Mouse (Mus musculus) limb, embryonic 14.5 days (tissue): Measurements from ENCODE around the gene Exosc1. TPM values are rescaled to one million over a fixed set of nuclear protein-coding genes. Genes with fewer than 3 reads are reported as not detected.
A peak's percentile ranks its signal among the peaks of the same experiment; 100 is the strongest.

Experiments
- ATAC-seq: fragments of 200-750 bp; cut with Nextera tagmentation; 2 replicates; pipeline ENCODE4 v1.8.0; 2017; ENCODE audit warnings: low read depth, moderate number of reproducible peaks, moderate TSS enrichment; ENCODE audit not compliant: low FRiP score
- DNase-seq: peaks from one replicate; pipeline ENCODE4 v3.0.0-alpha.2; 2015; ENCODE audit warnings: low spot score
- H3K27ac ChIP-seq: fragments of 300-500 bp; sonication (generic); replicated peaks from 2 replicates; pipeline ENCODE4 v1.5.1; 2014; ENCODE audit warnings: low read depth, mild to moderate bottlenecking, low read length, moderate library complexity, mixed read lengths
- H3K27me3 ChIP-seq: fragments of 300-500 bp; sonication (generic); 2 replicates; pipeline ENCODE4 v1.6.1; 2014; ENCODE audit warnings: low read length, mixed read lengths; ENCODE audit not compliant: control insufficient read depth, insufficient read depth
- H3K36me3 ChIP-seq: fragments of 300-500 bp; sonication (generic); 2 replicates; pipeline ENCODE4 v1.6.1; 2014; ENCODE audit warnings: mild to moderate bottlenecking, low read length, moderate library complexity, mixed read lengths; ENCODE audit not compliant: control insufficient read depth, insufficient read depth
- H3K4me1 ChIP-seq: fragments of 300-500 bp; sonication (generic); 2 replicates; pipeline ENCODE4 v1.6.1; 2014; ENCODE audit warnings: antibody characterized with exemption, low read length, mixed read lengths; ENCODE audit not compliant: control insufficient read depth, insufficient read depth
- H3K4me2 ChIP-seq: fragments of 300-500 bp; sonication (generic); replicated peaks from 2 replicates; pipeline ENCODE4 v1.6.1; 2014; ENCODE audit warnings: low read depth, mild to moderate bottlenecking, low read length, moderate library complexity; ENCODE audit not compliant: severe bottlenecking
- H3K4me3 ChIP-seq: fragments of 300-500 bp; sonication (generic); replicated peaks from 2 replicates; pipeline ENCODE4 v1.5.1; 2014; ENCODE audit warnings: low read length
- H3K9ac ChIP-seq: fragments of 300-500 bp; sonication (generic); 2 replicates; pipeline ENCODE4 v1.6.1; 2014; ENCODE audit warnings: mild to moderate bottlenecking, low read depth, low read length, moderate library complexity; ENCODE audit not compliant: severe bottlenecking
- H3K9me3 ChIP-seq: fragments of 300-500 bp; sonication (generic); 2 replicates; pipeline ENCODE4 v1.6.1; 2016; ENCODE audit warnings: low read length; ENCODE audit not compliant: control insufficient read depth
- POLR2A ChIP-seq: fragments of 200-500 bp; IDR thresholded peaks from 2 replicates; pipeline ENCODE4 v1.8.0; 2012; ENCODE audit warnings: inconsistent platforms, mild to moderate bottlenecking, moderate library complexity, borderline replicate concordance; ENCODE audit not compliant: insufficient read depth, insufficient read length; ENCODE audit errors: extremely low read depth
- WGBS: fragments of 180-500 bp; shearing (Covaris S2); extraction: QIAGEN DNeasy Blood & Tissue Kit; methylation state at CpG from one replicate; pipeline ENCODE4 v1.1.7; 2014; 5-methylcytosine and 5-hydroxymethylcytosine counted together
- polyA plus RNA-seq, 2 experiments: library from polyadenylated mRNA; depleted of rRNA in 1 of 2; stranded (reverse) in 1 of 2; unstranded in 1 of 2; fragments of >200 nt; fragmentation: Nextera tagmentation in 1 of 2; extraction: Ambion mirVana in 1 of 2; gene quantifications; 2 replicates each; pipeline versions ENCODE4 v1.2.1 to v1.2.3; 2012 to 2014

The Exosc1 gene
- polyA plus RNA-seq, 2 experiments = 40.1 to 76.1 TPM

GRCm38 (mm10) chr19:41894959-41895358 lies 38.3 kb downstream of the Exosc1 start:
- peak overlapping the region; percentile 71 for H3K4me3 ChIP-seq
- H3K27ac ChIP-seq = no peak overlapping the region
- ATAC-seq (no peak), DNase-seq (no peak)
- no peaks in the 10 kb centered on the region for H3K9me3 ChIP-seq
- peak overlapping the region; percentile 57 for H3K9ac ChIP-seq
- WGBS = 47% methylated on average over 7 of the region's 7 CpGs
- H3K4me2 ChIP-seq = peak overlapping the region; percentile 72
- H3K4me1 ChIP-seq = peaks cover 7% of the 10 kb centered on the region; the same call in 1 of the 2 replicates
- peaks cover 13% of the 10 kb centered on the region for H3K36me3 ChIP-seq
- H3K27me3 ChIP-seq = no peaks in the 10 kb centered on the region
- TF ChIP-seq POLR2A = no peak

DNA sequence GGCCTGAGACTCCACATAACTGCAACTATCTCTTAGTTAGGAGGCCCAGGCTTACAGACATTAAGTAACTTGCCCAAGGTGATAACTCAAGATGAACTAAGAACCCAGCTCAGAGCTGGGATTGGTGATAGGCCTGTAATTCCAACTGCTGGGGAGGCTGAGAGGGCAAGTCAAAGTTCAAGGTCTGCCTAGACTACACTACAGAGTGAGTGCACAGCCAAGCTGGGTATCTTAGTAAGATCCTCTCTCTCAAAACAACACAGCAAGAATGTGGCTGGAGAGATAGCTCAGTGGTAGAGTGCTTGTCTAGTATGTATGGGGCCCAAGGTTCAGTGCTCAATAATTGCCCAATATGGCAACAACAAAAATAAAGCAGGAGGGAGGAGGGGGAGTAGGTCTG lies 45.0 kb downstream of the Exosc1 start:
- Histone ChIP-seq H3K36me3 (peaks cover 61% of the 10 kb centered on the region), H3K4me1 (no peaks in the 10 kb centered on the region), H3K27me3 (no peaks in the 10 kb centered on the region), H3K4me2 (no peak overlapping the region), H3K27ac (no peak overlapping the region), H3K9me3 (no peaks in the 10 kb centered on the region), H3K9ac (no peak overlapping the region), H3K4me3 (no peak overlapping the region)
- ATAC-seq = no peak
- DNase-seq = no peak
- no peak for TF ChIP-seq POLR2A

DNA sequence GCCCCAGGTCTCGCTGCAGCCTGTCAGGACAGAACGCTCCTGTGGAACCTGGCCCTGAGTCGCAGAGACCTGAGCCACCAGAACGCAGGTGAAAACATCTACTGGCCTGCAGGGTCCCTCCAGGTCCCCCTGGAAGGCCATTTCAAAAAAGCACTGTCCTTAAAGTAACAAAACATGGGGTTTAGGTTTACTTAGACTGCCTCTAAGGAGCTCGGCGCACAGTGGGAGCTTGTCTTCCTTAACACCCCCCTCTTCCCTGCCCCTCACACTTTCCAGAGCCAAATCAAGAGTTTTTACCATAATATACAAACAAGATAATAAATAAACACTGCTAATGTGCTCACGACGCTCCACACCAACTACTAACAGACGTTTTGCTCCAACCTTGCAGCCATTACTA lies 49.3 kb downstream of the Exosc1 start:
- WGBS = 93% methylated on average over 9 of the region's 9 CpGs
- H3K9me3 ChIP-seq = no peaks in the 10 kb centered on the region
- no peak for TF ChIP-seq POLR2A
- H3K36me3 ChIP-seq = peaks cover 72% of the 10 kb centered on the region
- ATAC-seq = no peak
- DNase-seq = no peak
- no peak overlapping the region for H3K4me2 ChIP-seq
- no peak overlapping the region for H3K4me3 ChIP-seq
- no peaks in the 10 kb centered on the region for H3K4me1 ChIP-seq
- no peak overlapping the region for H3K27ac ChIP-seq
- no peaks in the 10 kb centered on the region for H3K27me3 ChIP-seq
- no peak overlapping the region for H3K9ac ChIP-seq

- WGBS = 95% methylated on average over 4 of the region's 4 CpGs
- no peaks in the 10 kb centered on the region for H3K27me3 ChIP-seq
- no peaks in the 10 kb centered on the region for H3K9me3 ChIP-seq
- no peak overlapping the region for H3K9ac ChIP-seq
- no peak overlapping the region for H3K27ac ChIP-seq
- DNase-seq (no peak), ATAC-seq (no peak)
- H3K36me3 ChIP-seq = peaks cover 73% of the 10 kb centered on the region
- H3K4me2 ChIP-seq = no peak overlapping the region
- H3K4me1 ChIP-seq = no peaks in the 10 kb centered on the region
- no peak overlapping the region for H3K4me3 ChIP-seq
- no peak for TF ChIP-seq POLR2A
Observed at GRCm38 (mm10) chr19:41881842-41882241, 51.4 kb downstream of the Exosc1 start.

DNA sequence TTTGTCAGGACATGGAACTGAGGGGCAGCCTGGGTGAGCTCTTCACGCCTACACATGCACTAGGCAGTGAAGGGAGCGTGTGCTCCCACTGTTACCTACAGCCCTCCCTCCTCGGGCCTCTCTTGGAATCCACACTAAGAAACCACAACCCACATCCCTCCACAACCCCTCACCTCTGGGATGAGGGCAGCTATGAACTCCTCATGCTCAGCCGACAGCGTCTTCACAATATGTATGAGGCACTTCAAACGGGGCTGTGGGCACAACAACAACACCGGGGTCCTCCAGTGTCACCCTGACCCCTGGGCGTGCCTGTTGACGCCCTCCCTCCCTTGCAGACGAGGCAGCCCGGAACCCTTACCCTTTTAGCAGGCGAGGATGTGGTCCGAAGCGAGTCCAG lies 58.9 kb downstream of the Exosc1 start:
- Histone ChIP-seq H3K4me2 (no peak overlapping the region), H3K27ac (no peak overlapping the region), H3K9me3 (no peaks in the 10 kb centered on the region), H3K4me3 (no peak overlapping the region), H3K36me3 (peaks cover 60% of the 10 kb centered on the region), H3K4me1 (no peaks in the 10 kb centered on the region), H3K27me3 (no peaks in the 10 kb centered on the region), H3K9ac (no peak overlapping the region)
- ATAC-seq (no peak), DNase-seq (no peak)
- no peak for TF ChIP-seq POLR2A
- 88% methylated on average over 14 of the region's 14 CpGs for WGBS

Other genes starting within 250 kb of the Exosc1 start
- 0.68 and 0.85 TPM in 2 replicates for gene Slit1, start 189.8 kb downstream of the Exosc1 start, polyA plus RNA-seq (2012; rRNA removed)
- 0.14 and 0.50 TPM in 2 replicates for gene Slit1, start 189.8 kb downstream of the Exosc1 start, polyA plus RNA-seq (2014; fragmentation: Nextera tagmentation; extraction: Ambion mirVana)
- gene Arhgap19, start 131.4 kb downstream of the Exosc1 start, polyA plus RNA-seq (2012; rRNA removed) = 19.7 and 19.9 TPM in 2 replicates
- gene Arhgap19, start 131.4 kb downstream of the Exosc1 start, polyA plus RNA-seq (2014; fragmentation: Nextera tagmentation; extraction: Ambion mirVana) = 18.8 and 19.1 TPM in 2 replicates
- gene Frat1, start 103.5 kb downstream of the Exosc1 start, polyA plus RNA-seq (2012; rRNA removed) = 1.5 and 1.9 TPM in 2 replicates
- 4.6 and 4.9 TPM in 2 replicates for gene Frat1, start 103.5 kb downstream of the Exosc1 start, polyA plus RNA-seq (2014; fragmentation: Nextera tagmentation; extraction: Ambion mirVana)
- gene Frat2, start 85.3 kb downstream of the Exosc1 start, polyA plus RNA-seq (2012; rRNA removed) = 3.6 and 4.7 TPM in 2 replicates
- 1.9 and 3.2 TPM in 2 replicates for gene Frat2, start 85.3 kb downstream of the Exosc1 start, polyA plus RNA-seq (2014; fragmentation: Nextera tagmentation; extraction: Ambion mirVana)
- 13.9 and 15.0 TPM in 2 replicates for gene Rrp12, start 37.2 kb downstream of the Exosc1 start, polyA plus RNA-seq (2012; rRNA removed)
- 13.2 TPM in 2 replicates for gene Rrp12, start 37.2 kb downstream of the Exosc1 start, polyA plus RNA-seq (2014; fragmentation: Nextera tagmentation; extraction: Ambion mirVana)
- gene Pgam1, start 21.5 kb downstream of the Exosc1 start, polyA plus RNA-seq (2012; rRNA removed) = 465 and 490 TPM in 2 replicates
- 543 and 562 TPM in 2 replicates for gene Pgam1, start 21.5 kb downstream of the Exosc1 start, polyA plus RNA-seq (2014; fragmentation: Nextera tagmentation; extraction: Ambion mirVana)
- gene Zdhhc16, start 57 bp upstream of the Exosc1 start, polyA plus RNA-seq (2012; rRNA removed) = 114 and 146 TPM in 2 replicates
- 76.1 and 79.2 TPM in 2 replicates for gene Zdhhc16, start 57 bp upstream of the Exosc1 start, polyA plus RNA-seq (2014; fragmentation: Nextera tagmentation; extraction: Ambion mirVana)
- 83.7 and 102 TPM in 2 replicates for gene Mms19, start 47.7 kb upstream of the Exosc1 start, polyA plus RNA-seq (2012; rRNA removed)
- gene Mms19, start 47.7 kb upstream of the Exosc1 start, polyA plus RNA-seq (2014; fragmentation: Nextera tagmentation; extraction: Ambion mirVana) = 30.0 and 36.1 TPM in 2 replicates
- 38.9 and 50.1 TPM in 2 replicates for gene Ubtd1, start 48.3 kb upstream of the Exosc1 start, polyA plus RNA-seq (2012; rRNA removed)
- gene Ubtd1, start 48.3 kb upstream of the Exosc1 start, polyA plus RNA-seq (2014; fragmentation: Nextera tagmentation; extraction: Ambion mirVana) = 19.4 and 19.7 TPM in 2 replicates
- gene Ankrd2, start 102.6 kb upstream of the Exosc1 start, polyA plus RNA-seq (2012; rRNA removed) = 0.58 and 0.96 TPM in 2 replicates
- gene Ankrd2, start 102.6 kb upstream of the Exosc1 start, polyA plus RNA-seq (2014; fragmentation: Nextera tagmentation; extraction: Ambion mirVana) = 0.66 and 1.5 TPM in 2 replicates
- 3.5 and 3.7 TPM in 2 replicates for gene Hoga1, start 112.2 kb upstream of the Exosc1 start, polyA plus RNA-seq (2012; rRNA removed)
- 2.0 and 2.4 TPM in 2 replicates for gene Hoga1, start 112.2 kb upstream of the Exosc1 start, polyA plus RNA-seq (2014; fragmentation: Nextera tagmentation; extraction: Ambion mirVana)
- 0.34 and 0.49 TPM in 2 replicates for gene 4933411K16Rik, start 118.8 kb upstream of the Exosc1 start, polyA plus RNA-seq (2012; rRNA removed)
- gene 4933411K16Rik, start 118.8 kb upstream of the Exosc1 start, polyA plus RNA-seq (2014; fragmentation: Nextera tagmentation; extraction: Ambion mirVana) = 0.33 TPM in 1 of 2 replicates, not detected in the other
- 22.8 and 25.8 TPM in 2 replicates for gene Morn4, start 152.9 kb upstream of the Exosc1 start, polyA plus RNA-seq (2012; rRNA removed)
- gene Morn4, start 152.9 kb upstream of the Exosc1 start, polyA plus RNA-seq (2014; fragmentation: Nextera tagmentation; extraction: Ambion mirVana) = 20.0 and 25.5 TPM in 2 replicates
- 34.4 and 38.1 TPM in 2 replicates for gene Pi4k2a, start 157.0 kb upstream of the Exosc1 start, polyA plus RNA-seq (2012; rRNA removed)
- 29.9 and 32.8 TPM in 2 replicates for gene Pi4k2a, start 157.0 kb upstream of the Exosc1 start, polyA plus RNA-seq (2014; fragmentation: Nextera tagmentation; extraction: Ambion mirVana)
- gene Avpi1, start 195.6 kb upstream of the Exosc1 start, polyA plus RNA-seq (2012; rRNA removed) = 16.5 and 17.6 TPM in 2 replicates
- gene Avpi1, start 195.6 kb upstream of the Exosc1 start, polyA plus RNA-seq (2014; fragmentation: Nextera tagmentation; extraction: Ambion mirVana) = 34.2 and 34.8 TPM in 2 replicates
- 105 and 131 TPM in 2 replicates for gene Marveld1, start 214.0 kb upstream of the Exosc1 start, polyA plus RNA-seq (2012; rRNA removed)
- 25.4 and 36.4 TPM in 2 replicates for gene Marveld1, start 214.0 kb upstream of the Exosc1 start, polyA plus RNA-seq (2014; fragmentation: Nextera tagmentation; extraction: Ambion mirVana)
- 47.4 and 58.6 TPM in 2 replicates for gene Zfyve27, start 230.5 kb upstream of the Exosc1 start, polyA plus RNA-seq (2012; rRNA removed)
- 13.1 and 16.5 TPM in 2 replicates for gene Zfyve27, start 230.5 kb upstream of the Exosc1 start, polyA plus RNA-seq (2014; fragmentation: Nextera tagmentation; extraction: Ambion mirVana)